Mouse (Mus musculus): Measurements from ENCODE around the gene Gm49510.
A peak's percentile ranks its signal among the peaks of the same experiment; 100 is the strongest.

The Gm49510 gene

DNA sequence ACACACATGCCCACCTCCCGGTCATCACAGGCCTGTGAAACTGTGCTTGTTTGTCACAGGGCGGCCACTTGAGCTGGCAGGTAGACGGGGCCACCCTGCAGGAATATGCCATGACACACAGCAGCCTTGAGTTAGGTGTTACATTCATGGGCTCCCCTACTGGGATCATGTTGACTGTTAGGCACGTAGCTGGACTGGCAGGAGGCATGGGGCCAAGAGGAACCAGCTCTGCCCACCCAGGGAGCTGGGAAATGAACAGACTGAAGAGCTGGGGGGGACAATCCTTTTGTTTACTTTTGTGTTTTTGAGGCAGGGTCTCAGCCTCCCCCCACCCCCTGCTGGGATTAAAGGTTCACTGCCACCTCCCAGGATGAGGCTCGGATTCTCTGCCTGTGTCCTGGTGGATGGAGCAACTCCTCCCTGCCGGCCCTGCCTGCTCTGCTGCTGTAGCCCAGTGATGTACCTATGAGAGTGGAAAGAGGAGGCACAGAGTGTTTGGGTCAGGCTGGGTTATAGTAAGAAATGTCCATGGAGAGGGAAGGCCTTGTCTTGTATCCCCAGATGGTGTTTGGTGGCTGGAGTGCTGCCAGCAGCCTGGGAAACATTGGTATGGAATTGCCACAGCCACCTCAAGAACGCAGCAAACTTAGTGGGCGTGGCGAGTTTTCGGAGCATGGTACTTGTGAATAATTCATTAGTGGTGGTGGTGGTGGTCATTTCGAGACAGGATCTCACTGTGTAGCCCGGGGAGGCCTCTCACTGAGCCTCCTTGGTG lies 16.8 kb downstream of the Gm49510 start:
- Histone ChIP-seq H3K36me3 (ENCODE audit: control insufficient read depth, insufficient read depth, low read length, poor library complexity, severe bottlenecking) (no peaks in the 10 kb centered on the region; the same call in 1 of the 2 replicates), H3K27me3 (ENCODE audit: control insufficient read depth, insufficient read depth, low read length, poor library complexity, severe bottlenecking) (no peaks in the 10 kb centered on the region)
- DNase-seq (ENCODE audit: low read depth, low spot score), result no peak

DNA sequence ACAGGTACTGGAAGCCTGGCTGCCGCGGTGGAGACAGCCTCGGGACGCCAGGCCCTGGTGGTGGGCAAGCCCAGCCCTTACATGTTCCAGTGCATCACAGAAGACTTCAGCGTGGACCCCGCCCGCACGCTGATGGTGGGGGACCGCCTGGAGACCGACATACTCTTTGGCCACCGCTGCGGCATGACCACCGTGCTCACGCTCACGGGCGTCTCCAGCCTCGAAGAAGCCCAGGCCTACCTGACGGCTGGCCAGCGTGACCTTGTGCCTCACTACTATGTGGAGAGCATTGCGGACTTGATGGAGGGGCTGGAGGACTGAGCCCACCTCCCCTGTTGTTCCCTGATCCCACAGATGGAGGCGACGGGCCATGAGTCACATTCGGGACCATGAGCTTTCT lies 18.7 kb downstream of the Gm49510 start:
- peaks cover 2% of the 10 kb centered on the region; the same call in 1 of the 2 replicates for H3K36me3 ChIP-seq (ENCODE audit: control insufficient read depth, insufficient read depth, low read length, poor library complexity, severe bottlenecking)
- H3K27me3 ChIP-seq (ENCODE audit: control insufficient read depth, insufficient read depth, low read length, poor library complexity, severe bottlenecking), result no peaks in the 10 kb centered on the region

DNA sequence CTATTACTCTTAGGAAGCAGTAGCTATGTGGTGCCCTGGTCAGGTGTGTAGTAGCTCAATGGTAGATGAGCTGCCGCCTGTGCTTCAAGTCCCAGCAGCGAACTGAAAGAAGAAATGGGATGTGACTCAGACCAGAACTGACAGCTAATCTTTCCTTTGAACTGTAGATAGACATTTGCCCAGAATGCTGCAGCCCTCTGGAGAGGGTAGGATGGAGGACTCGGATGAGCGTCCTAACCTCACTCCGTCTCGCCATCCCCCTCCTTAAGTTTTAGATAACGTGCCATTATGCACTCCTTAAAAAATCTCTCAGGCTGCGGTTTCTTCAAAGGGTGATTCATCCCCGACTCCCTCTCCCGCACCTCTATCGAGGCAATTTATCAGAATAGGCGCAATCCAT lies 20.4 kb downstream of the Gm49510 start:
- Histone ChIP-seq H3K27me3 (ENCODE audit: control insufficient read depth, insufficient read depth, low read length, poor library complexity, severe bottlenecking) (no peaks in the 10 kb centered on the region), H3K36me3 (ENCODE audit: control insufficient read depth, insufficient read depth, low read length, poor library complexity, severe bottlenecking) (peaks cover 2% of the 10 kb centered on the region; the same call in 1 of the 2 replicates)
- DNase-seq (ENCODE audit: low read depth, low spot score), result no peak

More for the DNA sequence above, 18.7 kb downstream of the Gm49510 start:
- DNase-seq (ENCODE audit: low read depth, low spot score), result no peak

DNA sequence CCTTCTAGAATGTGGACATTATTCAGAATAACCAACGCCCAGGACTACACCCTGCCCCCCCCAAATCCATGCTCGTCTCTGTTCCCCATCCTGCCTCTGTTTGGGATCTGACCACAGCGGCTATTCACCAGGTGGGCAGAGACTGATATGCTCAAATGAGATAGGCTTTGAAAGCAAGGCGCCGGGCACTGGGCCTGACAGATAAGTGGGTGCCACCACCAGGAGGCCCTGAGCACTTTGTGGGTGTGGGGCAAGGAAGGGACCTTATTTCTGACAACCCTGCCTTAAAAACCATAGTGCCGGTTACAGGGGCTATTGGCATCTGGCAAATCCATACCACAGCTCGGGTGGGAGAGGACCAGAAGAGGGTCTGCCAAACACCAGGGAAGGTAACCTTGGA lies 23.2 kb downstream of the Gm49510 start:
- H3K27me3 ChIP-seq (ENCODE audit: control insufficient read depth, insufficient read depth, low read length, poor library complexity, severe bottlenecking), result no peaks in the 10 kb centered on the region
- peaks cover 2% of the 10 kb centered on the region; the same call in 1 of the 2 replicates for H3K36me3 ChIP-seq (ENCODE audit: control insufficient read depth, insufficient read depth, low read length, poor library complexity, severe bottlenecking)
- DNase-seq (ENCODE audit: low read depth, low spot score), result no peak

DNA sequence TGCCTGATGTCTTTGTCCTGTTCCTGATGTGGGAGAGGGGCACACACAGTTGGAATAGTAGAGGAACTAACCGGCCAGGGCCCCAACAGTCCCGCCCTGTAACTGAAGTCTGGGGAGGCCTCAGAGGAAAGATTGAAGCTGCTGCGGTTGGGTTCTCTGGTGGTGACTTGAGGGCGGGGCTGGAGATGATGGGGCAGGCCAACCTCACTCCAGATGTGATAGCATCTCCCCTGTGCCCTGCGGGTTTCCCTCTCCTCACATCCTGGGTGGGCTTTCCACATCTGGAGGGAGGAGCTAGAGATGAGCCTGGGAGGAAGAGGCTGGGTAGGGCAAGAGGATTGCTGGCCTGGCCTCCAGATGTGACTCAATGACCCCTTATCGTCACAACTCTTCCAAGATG lies 24.1 kb downstream of the Gm49510 start:
- H3K36me3 ChIP-seq (ENCODE audit: control insufficient read depth, insufficient read depth, low read length, poor library complexity, severe bottlenecking), result 0 out of 2 replicates have a peak, but pooled peaks cover 2% of the 10 kb centered on the region
- H3K27me3 ChIP-seq (ENCODE audit: control insufficient read depth, insufficient read depth, low read length, poor library complexity, severe bottlenecking), result no peaks in the 10 kb centered on the region
- peak; percentile 40 for DNase-seq (ENCODE audit: low read depth, low spot score)

GRCm38 (mm10) chr15:78925129-78925528 lies 25.7 kb downstream of the Gm49510 start:
- no peaks in the 10 kb centered on the region for H3K27me3 ChIP-seq (ENCODE audit: control insufficient read depth, insufficient read depth, low read length, poor library complexity, severe bottlenecking)
- DNase-seq (ENCODE audit: low read depth, low spot score), result no peak
- H3K36me3 ChIP-seq (ENCODE audit: control insufficient read depth, insufficient read depth, low read length, poor library complexity, severe bottlenecking), result 0 out of 2 replicates have a peak, but pooled peaks cover 2% of the 10 kb centered on the region

DNA sequence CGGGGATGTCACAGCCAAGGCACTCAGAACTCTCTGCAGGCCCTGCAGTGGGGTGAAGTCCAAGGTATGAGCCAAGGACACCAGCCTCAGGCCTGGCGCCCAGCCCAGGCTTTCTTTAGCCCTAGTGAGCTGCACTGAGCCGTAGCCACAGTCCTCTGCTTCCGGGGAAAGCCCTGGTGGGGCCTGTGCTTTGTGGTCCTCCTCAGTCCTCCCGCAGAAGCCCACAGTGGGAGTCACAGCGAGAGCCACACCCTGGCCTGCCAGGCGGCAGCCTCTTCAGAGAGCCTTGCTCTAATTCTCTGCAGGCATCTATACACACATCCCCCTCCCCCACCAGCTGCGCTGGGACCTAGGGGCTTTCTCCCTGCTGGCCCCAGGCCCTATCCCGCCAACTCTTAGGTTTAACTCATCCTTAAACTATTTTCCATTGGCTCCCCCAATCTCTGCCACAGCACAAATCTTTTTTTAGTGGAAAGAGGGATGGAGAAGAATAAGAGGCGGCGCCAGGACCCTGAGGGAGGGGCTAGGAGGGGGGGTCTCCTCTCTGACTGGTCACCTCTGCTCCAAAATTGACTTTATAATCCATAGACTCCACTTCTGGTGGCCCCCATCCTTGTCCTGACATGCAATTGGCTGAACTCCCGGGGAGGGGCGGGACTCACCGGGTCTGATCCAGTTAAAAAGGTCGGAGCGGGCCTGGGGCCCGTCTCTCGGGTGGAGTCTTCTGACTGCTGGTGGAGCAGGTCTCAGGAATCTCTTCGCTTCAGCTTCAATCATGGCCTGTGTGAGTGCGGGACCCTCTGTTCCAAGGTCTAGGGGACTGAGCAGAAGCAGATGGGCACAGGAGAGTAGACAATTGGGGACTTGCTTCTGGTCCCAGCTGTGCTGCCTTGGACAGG lies 26.8 kb downstream of the Gm49510 start, which contains the start of gene Lgals1:
TSS of gene Lgals1 (plus strand) at position 705 of the 899 bp plus-strand sequence.
- peak; percentile 48 for DNase-seq (ENCODE audit: low read depth, low spot score)
- H3K36me3 ChIP-seq (ENCODE audit: control insufficient read depth, insufficient read depth, low read length, poor library complexity, severe bottlenecking), result 0 out of 2 replicates have a peak, but pooled peaks cover 2% of the 10 kb centered on the region
- no peaks in the 10 kb centered on the region for H3K27me3 ChIP-seq (ENCODE audit: control insufficient read depth, insufficient read depth, low read length, poor library complexity, severe bottlenecking)

DNA sequence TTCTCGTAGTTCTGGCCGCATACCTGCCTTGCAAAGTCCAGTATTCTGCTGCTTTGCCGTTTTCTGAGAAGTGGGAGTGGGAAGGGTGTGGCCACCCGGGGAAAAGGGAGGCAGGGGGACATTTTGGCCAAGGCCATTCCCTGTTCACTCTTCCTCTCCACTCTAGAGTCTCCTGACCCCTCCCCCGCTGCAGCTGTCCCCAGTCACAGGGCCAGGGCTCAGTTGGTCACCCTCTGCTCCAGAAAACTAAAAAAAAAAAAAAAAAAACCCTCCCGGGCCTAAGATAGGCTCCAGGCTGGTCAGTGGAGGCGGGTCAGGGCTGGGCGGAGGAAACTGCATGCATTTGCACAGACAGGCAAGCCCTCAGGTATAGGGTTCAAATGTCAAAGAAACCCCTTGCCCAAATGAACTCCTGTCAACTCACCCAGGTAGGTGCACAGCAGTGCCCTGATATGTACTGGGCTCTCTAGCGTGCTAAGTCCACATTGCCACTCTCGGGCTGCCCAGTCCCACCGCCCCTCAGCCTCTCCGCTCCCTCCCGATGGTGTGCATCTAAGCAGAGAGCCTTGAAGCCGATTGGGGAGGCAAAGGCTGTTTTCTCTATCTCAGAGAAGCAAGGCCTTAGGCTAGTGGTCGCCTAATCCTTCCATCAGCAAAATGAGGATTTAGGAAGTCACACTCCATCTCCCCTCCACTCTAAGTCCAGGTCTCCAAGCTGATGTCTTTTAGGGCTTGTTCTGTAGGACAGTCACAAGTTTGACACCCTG lies 27.7 kb downstream of the Gm49510 start:
- DNase-seq (ENCODE audit: low read depth, low spot score), result peak; percentile 15
- Histone ChIP-seq H3K36me3 (ENCODE audit: control insufficient read depth, insufficient read depth, low read length, poor library complexity, severe bottlenecking) (no peaks in the 10 kb centered on the region), H3K27me3 (ENCODE audit: control insufficient read depth, insufficient read depth, low read length, poor library complexity, severe bottlenecking) (no peaks in the 10 kb centered on the region)

DNA sequence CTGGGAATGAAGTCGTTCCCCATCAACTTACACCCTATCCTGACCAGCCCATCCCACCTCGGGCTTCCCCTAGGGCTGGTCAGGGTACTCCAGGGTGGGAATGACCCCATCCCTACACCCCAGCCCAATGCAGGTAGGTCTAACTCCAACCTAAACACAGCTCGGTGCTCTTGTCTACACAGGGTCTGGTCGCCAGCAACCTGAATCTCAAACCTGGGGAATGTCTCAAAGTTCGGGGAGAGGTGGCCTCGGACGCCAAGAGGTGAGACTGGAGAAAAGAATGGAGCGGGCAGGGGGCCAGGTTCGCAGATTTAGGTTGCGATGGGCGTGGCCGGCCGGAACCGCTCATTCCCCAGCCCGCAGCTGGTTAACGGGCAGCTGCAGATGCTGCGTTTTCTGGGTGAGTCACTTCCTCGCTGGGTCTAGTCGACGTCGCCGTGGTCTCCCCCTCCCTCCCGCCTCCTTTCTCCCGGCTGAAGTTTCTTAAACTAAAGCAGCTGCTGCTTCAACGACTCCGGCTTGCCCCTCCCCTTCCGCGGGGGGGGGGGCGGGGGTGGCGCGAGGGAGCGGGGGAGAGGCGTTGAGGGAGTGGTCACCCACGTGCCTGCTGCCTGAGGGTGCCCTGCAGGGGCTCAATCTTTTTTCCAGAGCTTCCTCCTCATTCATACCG lies 28.5 kb downstream of the Gm49510 start:
- Histone ChIP-seq H3K36me3 (ENCODE audit: control insufficient read depth, insufficient read depth, low read length, poor library complexity, severe bottlenecking) (no peaks in the 10 kb centered on the region), H3K27me3 (ENCODE audit: control insufficient read depth, insufficient read depth, low read length, poor library complexity, severe bottlenecking) (no peaks in the 10 kb centered on the region)
- peak; percentile 90 for DNase-seq (ENCODE audit: low read depth, low spot score)

DNA sequence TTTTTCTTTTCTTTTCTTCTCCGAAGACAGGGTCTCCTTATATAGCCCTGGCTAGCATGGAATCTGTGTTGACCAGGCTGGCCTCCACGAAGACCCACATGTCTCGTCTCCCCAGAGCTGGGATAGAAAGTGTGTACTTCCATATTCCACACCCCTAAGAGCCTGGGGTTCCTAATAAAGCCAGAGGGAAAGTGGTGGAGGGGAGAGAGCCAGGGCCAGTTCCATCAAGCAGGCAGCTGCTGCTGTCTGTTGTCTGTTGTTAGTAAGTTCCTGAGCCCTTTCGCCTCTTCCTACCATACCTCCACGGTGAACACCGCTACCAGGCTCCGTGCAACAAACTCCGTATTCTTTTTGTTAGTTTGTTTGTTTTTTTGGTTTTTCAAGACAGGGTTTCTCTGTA lies 29.1 kb downstream of the Gm49510 start:
- Histone ChIP-seq H3K36me3 (ENCODE audit: control insufficient read depth, insufficient read depth, low read length, poor library complexity, severe bottlenecking) (no peaks in the 10 kb centered on the region), H3K27me3 (ENCODE audit: control insufficient read depth, insufficient read depth, low read length, poor library complexity, severe bottlenecking) (no peaks in the 10 kb centered on the region)
- DNase-seq (ENCODE audit: low read depth, low spot score), result no peak

DNA sequence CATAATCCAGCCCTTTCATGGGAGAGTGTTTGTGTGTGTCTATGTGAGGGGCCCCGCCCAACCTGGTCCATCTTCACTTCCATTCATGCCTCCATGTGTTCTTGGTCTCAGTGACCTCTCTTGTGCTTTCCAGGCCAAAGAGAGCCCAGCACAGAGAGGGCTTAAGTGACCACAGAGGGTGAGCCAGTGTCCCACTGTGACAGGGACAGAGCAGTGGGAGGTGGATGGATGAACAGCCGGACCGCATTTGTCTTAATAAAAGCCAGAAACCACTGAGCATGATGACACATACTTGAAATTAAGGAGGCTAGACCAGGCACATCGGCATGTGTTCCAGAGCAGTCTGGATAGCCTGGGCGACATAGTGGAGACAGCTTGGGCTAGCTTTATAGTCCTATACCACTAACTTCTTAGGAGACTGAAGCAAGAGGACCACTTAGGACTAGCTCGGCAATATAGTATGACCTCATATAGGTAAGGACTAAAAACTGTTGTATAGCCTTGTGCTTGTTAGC lies 30.8 kb downstream of the Gm49510 start:
- no peak for DNase-seq (ENCODE audit: low read depth, low spot score)
- Histone ChIP-seq H3K27me3 (ENCODE audit: control insufficient read depth, insufficient read depth, low read length, poor library complexity, severe bottlenecking) (no peaks in the 10 kb centered on the region), H3K36me3 (ENCODE audit: control insufficient read depth, insufficient read depth, low read length, poor library complexity, severe bottlenecking) (no peaks in the 10 kb centered on the region)

- no peak for DNase-seq (ENCODE audit: low read depth, low spot score)
- Histone ChIP-seq H3K27me3 (ENCODE audit: control insufficient read depth, insufficient read depth, low read length, poor library complexity, severe bottlenecking) (no peaks in the 10 kb centered on the region), H3K36me3 (ENCODE audit: control insufficient read depth, insufficient read depth, low read length, poor library complexity, severe bottlenecking) (no peaks in the 10 kb centered on the region)
Measured at GRCm38 (mm10) chr15:78930801-78931426, 31.4 kb downstream of the Gm49510 start.

- Histone ChIP-seq H3K27me3 (ENCODE audit: control insufficient read depth, insufficient read depth, low read length, poor library complexity, severe bottlenecking) (no peaks in the 10 kb centered on the region), H3K36me3 (ENCODE audit: control insufficient read depth, insufficient read depth, low read length, poor library complexity, severe bottlenecking) (no peaks in the 10 kb centered on the region; the same call in 1 of the 2 replicates)
- peak; percentile 89 for DNase-seq (ENCODE audit: low read depth, low spot score)
Measured at GRCm38 (mm10) chr15:78931577-78931976, 32.1 kb downstream of the Gm49510 start.

All from splenic B cell, adult 2 months (primary cell).